Mouse (Mus musculus) forebrain, postnatal 0 days (tissue): ENCODE data around the gene Nop2. TPM values are rescaled to one million over a fixed set of nuclear protein-coding genes. Genes with fewer than 3 reads are reported as not detected.

Source experiments
- ATAC-seq: fragments of 200-750 bp; cut with Nextera tagmentation; 2 replicates; pipeline ENCODE4 v1.8.0; 2017; ENCODE audit warnings: mild to moderate bottlenecking, moderate library complexity
- DNase-seq: peaks from one replicate; pipeline ENCODE4 v3.0.0-alpha.2; 2015
- H3K27ac ChIP-seq: fragments of 300-500 bp; sonication (generic); 2 replicates; pipeline ENCODE4 v1.5.1; 2014; ENCODE audit warnings: low read depth, mild to moderate bottlenecking, antibody characterized with exemption, low read length, moderate library complexity, mixed read lengths
- H3K27me3 ChIP-seq: fragments of 300-500 bp; sonication (generic); 2 replicates; pipeline ENCODE4 v1.6.1; 2014; ENCODE audit warnings: mild to moderate bottlenecking, low read length, mixed read lengths; ENCODE audit not compliant: insufficient read depth
- H3K36me3 ChIP-seq: fragments of 300-500 bp; sonication (generic); 2 replicates; pipeline ENCODE4 v1.6.1; 2014; ENCODE audit warnings: mild to moderate bottlenecking, moderate library complexity; ENCODE audit not compliant: insufficient read depth
- H3K4me1 ChIP-seq: fragments of 300-500 bp; sonication (generic); 2 replicates; pipeline ENCODE4 v1.6.1; 2014; ENCODE audit warnings: antibody characterized with exemption; ENCODE audit not compliant: insufficient read depth
- H3K4me2 ChIP-seq: fragments of 300-500 bp; sonication (generic); 2 replicates; pipeline ENCODE4 v1.6.1; 2014; ENCODE audit warnings: low read depth, mild to moderate bottlenecking, moderate library complexity
- H3K4me3 ChIP-seq: fragments of 300-500 bp; sonication (generic); 2 replicates; pipeline ENCODE4 v1.5.1; 2014; ENCODE audit warnings: low read depth, low read length, mixed read lengths
- H3K9ac ChIP-seq: fragments of 300-500 bp; sonication (generic); 2 replicates; pipeline ENCODE4 v1.6.1; 2014; ENCODE audit warnings: mild to moderate bottlenecking
- H3K9me3 ChIP-seq: fragments of 300-500 bp; sonication (generic); 2 replicates; pipeline ENCODE4 v1.6.1; 2016; ENCODE audit warnings: low read length
- CTCF ChIP-seq: sonication (generic); IDR thresholded peaks from 2 replicates; pipeline ENCODE4 v1.5.1; 2016; ENCODE audit warnings: antibody characterized with exemption, control low read depth, low read depth
- WGBS: fragments of 180-500 bp; shearing (Covaris S2); extraction: QIAGEN DNeasy Blood & Tissue Kit; methylation state at CpG from one replicate; pipeline ENCODE4 v1.1.7; 2014; 5-methylcytosine and 5-hydroxymethylcytosine counted together
- polyA plus RNA-seq: library from polyadenylated mRNA; unstranded; fragments of >200 nt; fragmentation: Nextera tagmentation; extraction: Ambion mirVana; gene quantifications from 2 replicates; pipeline ENCODE4 v1.2.1, GENCODE M21; 2015
- total RNA-seq: library from RNA; depleted of rRNA; stranded (reverse); fragments of >200 nt; gene quantifications from 2 replicates; pipeline ENCODE4 v1.2.3, GENCODE M21; 2014

Gene Nop2
- total and polyA plus RNA-seq, 2 experiments from 2014 or later = 43.5 to 56.0 TPM

DNA sequence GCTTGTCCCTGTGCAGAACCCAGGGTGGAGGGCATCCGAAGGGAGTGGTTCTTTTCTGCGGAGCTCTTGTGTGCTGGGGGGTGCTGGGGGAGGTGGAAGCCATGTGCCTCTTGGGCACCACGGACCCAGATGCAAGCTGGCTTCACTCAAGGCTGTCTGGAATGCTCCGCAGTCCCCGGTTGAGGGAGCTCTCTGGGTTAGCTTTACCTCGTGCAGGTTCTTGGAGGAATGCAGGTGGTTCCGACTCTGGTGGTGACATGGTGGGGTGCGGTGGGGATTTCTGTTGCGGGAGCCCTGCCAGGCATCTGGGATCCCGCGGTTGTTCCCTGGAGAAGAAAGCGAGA, 34.4 kb upstream of the Nop2 start:
- ATAC-seq (peak; percentile 28), DNase-seq (peak; percentile 38)
- Histone ChIP-seq H3K4me3 (peak overlapping the region; percentile 90), H3K4me1 (peaks cover 27% of the 10 kb centered on the region), H3K9ac (peak overlapping the region; percentile 83), H3K4me2 (peak overlapping the region; percentile 85), H3K9me3 (no peaks in the 10 kb centered on the region), H3K27ac (peak overlapping the region; percentile 91; the same call in 1 of the 2 replicates), H3K36me3 (peaks cover 23% of the 10 kb centered on the region), H3K27me3 (no peaks in the 10 kb centered on the region)
- WGBS = under 1% methylated on average over 12 of the region's 12 CpGs
- no peak for TF ChIP-seq CTCF

DNA sequence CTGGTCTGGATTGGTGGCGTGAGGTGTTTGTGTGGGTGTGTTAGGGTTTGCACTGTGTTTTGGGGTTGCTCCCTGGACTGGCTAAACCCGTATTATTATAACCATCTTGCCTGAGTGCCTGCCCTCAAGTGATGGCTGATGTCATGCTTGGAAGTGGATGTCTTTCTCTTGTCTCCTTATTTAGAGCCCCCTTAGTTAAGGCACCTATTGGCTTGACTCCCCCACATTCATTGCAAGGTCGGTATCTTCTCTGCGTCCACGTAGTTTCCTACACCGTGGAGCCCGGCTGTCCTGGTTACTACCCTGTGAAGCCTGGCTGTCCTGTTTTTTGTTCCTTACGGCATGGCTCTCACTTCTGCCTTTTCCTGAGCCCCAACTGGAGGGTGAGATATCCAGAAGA, 33.8 kb upstream of the Nop2 start:
- Histone ChIP-seq H3K9me3 (no peaks in the 10 kb centered on the region), H3K9ac (peak overlapping the region; percentile 83), H3K27me3 (no peaks in the 10 kb centered on the region), H3K4me1 (peaks cover 27% of the 10 kb centered on the region), H3K36me3 (peaks cover 29% of the 10 kb centered on the region), H3K4me2 (peak overlapping the region; percentile 85), H3K4me3 (peak overlapping the region; percentile 90), H3K27ac (peak overlapping the region; percentile 40; the same call in 1 of the 2 replicates)
- 48% methylated on average over 8 of the region's 8 CpGs for WGBS
- DNase-seq = no peak
- no peak for TF ChIP-seq CTCF
- no peak for ATAC-seq

DNA sequence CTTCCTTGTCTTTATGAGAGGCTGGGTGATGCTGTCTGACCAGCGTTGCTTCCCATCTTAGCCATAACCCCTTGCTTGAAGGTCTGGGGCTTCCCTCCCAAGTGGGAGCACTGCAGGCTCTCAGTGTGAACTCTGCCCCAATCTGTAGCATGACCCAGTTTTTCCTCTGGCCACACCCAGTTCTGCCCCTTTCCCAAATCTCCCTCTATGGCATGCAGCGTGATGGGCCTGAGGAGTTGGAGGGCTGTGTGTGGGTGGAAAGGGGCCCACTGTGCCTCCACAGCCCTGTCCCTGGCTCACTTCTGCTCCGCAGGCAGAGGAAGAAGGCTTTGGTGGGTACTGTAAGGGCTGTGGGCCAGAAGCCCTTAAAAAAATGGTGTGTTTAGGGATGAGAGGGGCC, 33.2 kb upstream of the Nop2 start:
- peak overlapping the region; percentile 40; the same call in 1 of the 2 replicates for H3K27ac ChIP-seq
- H3K36me3 ChIP-seq = peaks cover 32% of the 10 kb centered on the region
- no peaks in the 10 kb centered on the region for H3K27me3 ChIP-seq
- 58% methylated on average over 3 of the region's 3 CpGs for WGBS
- H3K9ac ChIP-seq = peak overlapping the region; percentile 83
- H3K4me1 ChIP-seq = peaks cover 27% of the 10 kb centered on the region
- peak overlapping the region; percentile 85 for H3K4me2 ChIP-seq
- H3K4me3 ChIP-seq = peak overlapping the region; percentile 90
- H3K9me3 ChIP-seq = no peaks in the 10 kb centered on the region
- no peak for DNase-seq
- ATAC-seq = no peak
- TF ChIP-seq CTCF = no peak

DNA sequence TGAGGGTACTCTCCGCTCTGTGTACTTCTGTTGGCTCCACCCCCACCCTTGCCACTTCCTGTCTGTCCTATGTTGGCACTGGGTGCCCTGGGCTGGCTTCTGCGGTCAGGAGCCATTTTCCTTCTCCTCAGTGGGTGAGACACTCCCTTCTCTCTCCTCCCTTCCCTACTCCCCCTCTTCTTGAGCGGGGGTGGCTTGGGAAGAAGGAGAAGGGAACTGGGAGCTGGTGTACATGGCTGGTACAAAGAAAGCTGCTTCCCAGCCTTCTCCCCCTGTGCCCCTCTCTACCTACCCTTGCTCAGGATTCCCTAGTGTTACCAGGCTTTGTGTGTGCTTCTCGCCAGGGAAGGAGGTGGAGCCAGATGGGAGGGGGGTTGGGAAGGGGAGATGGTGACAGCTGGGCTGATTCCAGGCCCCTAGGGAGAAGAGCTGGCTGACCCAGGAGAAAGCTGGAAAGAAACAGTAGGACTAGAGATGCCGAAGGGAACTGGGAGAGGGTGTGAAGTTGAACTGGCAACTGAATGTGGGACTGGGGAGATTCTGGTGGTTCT, 32.2 kb upstream of the Nop2 start:
- Histone ChIP-seq H3K4me1 (peaks cover 27% of the 10 kb centered on the region), H3K4me2 (peak overlapping the region; percentile 85), H3K27me3 (no peaks in the 10 kb centered on the region), H3K4me3 (peak overlapping the region; percentile 11; the same call in 1 of the 2 replicates), H3K9me3 (no peaks in the 10 kb centered on the region), H3K36me3 (peaks cover 42% of the 10 kb centered on the region), H3K9ac (peak overlapping the region; percentile 83), H3K27ac (peak overlapping the region; percentile 76)
- ATAC-seq (no peak), DNase-seq (peak; percentile 61)
- WGBS = 18% methylated on average over 5 of the region's 5 CpGs
- TF ChIP-seq CTCF = no peak

DNA sequence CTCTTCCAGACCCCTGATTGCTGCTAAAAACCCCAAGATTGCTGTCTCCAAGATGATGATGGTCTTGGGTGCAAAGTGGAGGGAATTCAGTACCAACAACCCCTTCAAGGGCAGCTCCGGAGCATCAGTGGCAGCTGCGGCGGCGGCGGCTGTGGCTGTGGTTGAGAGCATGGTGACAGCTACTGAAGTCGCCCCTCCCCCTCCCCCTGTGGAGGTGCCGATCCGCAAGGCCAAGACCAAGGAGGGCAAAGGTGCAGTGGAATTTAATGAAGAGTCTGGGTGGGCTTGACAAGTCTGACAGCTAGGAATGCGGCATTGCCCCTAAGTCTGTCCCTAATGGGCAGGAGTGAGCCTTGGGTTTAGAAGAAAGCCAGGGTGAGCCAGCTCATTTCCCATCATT, 30.3 kb upstream of the Nop2 start:
- no peak overlapping the region for H3K4me2 ChIP-seq

DNA sequence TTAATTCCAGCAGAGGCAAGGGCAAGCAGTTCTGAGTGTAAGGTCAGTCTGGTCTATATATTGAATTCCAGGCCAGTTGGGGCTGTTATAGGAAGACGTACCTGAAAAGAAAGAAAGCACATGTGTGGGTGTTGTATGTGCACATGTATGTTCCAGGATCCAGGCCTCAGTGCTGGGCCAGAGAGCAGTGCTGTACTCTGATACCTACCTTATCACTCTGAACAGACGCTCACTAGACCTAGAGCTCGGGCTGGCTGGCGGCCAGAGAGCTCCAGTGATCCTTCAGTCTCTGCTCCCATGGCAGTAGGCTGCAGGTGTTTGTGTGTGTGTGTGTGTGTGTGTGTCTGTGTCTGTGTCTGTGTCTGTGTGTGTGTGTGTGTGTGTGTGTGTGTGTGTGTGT, 27.5 kb upstream of the Nop2 start:
- H3K4me3 ChIP-seq = no peak overlapping the region
- H3K4me1 ChIP-seq = peaks cover 10% of the 10 kb centered on the region; the same call in 1 of the 2 replicates
- H3K9ac ChIP-seq = no peak overlapping the region
- H3K27ac ChIP-seq = no peak overlapping the region
- ATAC-seq = no peak
- no peak overlapping the region for H3K4me2 ChIP-seq
- no peak for TF ChIP-seq CTCF
- DNase-seq = no peak
- no peaks in the 10 kb centered on the region for H3K27me3 ChIP-seq
- WGBS = 92% methylated on average over 4 of the region's 4 CpGs
- no peaks in the 10 kb centered on the region for H3K9me3 ChIP-seq
- peaks cover 89% of the 10 kb centered on the region for H3K36me3 ChIP-seq

More for the DNA sequence above, 30.3 kb upstream of the Nop2 start:
- Histone ChIP-seq H3K4me3 (no peak overlapping the region), H3K27me3 (no peaks in the 10 kb centered on the region), H3K9me3 (no peaks in the 10 kb centered on the region), H3K9ac (no peak overlapping the region), H3K36me3 (peaks cover 61% of the 10 kb centered on the region), H3K4me1 (peaks cover 27% of the 10 kb centered on the region), H3K27ac (no peak overlapping the region)
- ATAC-seq = no peak
- 82% methylated on average over 9 of the region's 9 CpGs for WGBS
- no peak for DNase-seq
- TF ChIP-seq CTCF = no peak

DNA sequence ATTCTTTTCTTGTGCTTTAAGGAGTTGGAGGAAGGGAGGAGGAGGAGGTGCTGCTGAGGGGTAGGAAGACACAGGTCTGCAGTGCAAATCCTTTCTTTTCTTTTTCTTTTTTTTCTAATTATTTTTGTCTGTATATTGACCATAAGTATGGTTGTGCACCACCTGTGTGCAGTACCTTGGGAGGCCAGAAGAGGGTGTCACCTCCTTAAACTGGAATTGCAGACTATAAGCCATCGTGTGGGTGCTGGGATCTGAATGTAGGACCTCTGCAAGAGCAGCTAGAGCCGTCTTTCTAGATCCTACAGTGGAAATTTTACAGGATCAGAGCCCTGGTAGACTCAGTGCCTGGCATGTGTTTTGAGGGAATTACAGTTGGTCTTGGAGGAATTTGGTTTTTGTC, 24.0 kb upstream of the Nop2 start:
- Histone ChIP-seq H3K27me3 (no peaks in the 10 kb centered on the region), H3K4me1 (no peaks in the 10 kb centered on the region), H3K9ac (no peak overlapping the region), H3K4me3 (no peak overlapping the region), H3K36me3 (peaks cover 97% of the 10 kb centered on the region), H3K4me2 (no peak overlapping the region), H3K27ac (no peak overlapping the region), H3K9me3 (no peaks in the 10 kb centered on the region)
- DNase-seq = no peak
- TF ChIP-seq CTCF = peak; percentile 42
- ATAC-seq = no peak
- WGBS = 91% methylated on average over 2 of the region's 2 CpGs
